Mouse (Mus musculus) right cerebral cortex, postnatal 36 days (tissue): ENCODE results near the gene Chkb.

ENCODE experiments used
- DNase-seq, 2 experiments: peaks; one replicate each; pipeline ENCODE4 v3.0.0; 2022; ENCODE audit warnings: low spot score in 2 of 2, mixed read lengths in 1 of 2

The Chkb gene

DNA sequence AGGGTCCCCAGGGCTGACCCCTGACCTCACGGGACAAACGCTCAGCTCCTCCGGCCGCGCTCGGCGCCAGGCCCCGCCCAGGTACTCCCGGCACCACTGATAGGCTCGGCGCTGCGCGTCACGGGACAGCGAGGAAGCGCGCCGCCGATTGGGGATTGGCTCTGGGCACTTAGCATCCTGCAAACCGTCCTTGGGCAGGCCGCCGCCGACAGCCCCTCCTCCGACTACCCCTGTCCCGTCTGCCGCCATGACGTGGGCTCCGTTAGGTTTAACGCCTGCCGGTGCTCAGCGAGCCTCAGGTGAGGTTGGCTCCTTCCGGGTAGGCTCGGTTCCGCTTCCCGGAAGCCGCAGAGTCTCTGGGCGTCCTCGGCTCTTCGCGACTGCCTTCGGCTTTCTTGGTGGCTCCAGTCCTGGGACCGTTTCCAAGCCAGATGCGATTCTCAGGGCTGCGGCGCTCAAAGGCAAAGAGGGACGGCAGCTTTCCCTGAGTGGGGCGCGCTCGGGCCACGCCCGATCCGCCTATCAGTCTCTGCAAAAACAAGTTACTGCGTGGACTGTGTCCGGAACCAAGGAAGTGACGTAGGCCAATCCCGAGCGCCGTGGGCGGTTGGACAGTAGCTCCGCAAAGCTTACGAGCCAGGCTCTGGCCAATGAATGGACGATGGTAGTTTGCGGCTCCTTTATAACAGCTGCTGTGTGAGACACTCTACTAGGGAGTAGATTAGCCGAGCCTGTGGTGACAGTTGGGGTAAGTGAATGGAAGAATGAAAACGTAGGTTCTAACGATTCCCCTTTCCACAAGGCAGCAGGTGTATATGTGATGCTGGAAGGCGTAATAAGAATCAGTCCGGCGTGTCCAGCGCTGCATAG lies at the start of gene Chkb, which contains the start of the genes C730034F03Rik and Gm44502:
Gene Chkb (minus strand): TSS at position 557 of the 870 bp plus-strand sequence.
Gene C730034F03Rik (plus strand): TSS at position 238 of the 870 bp plus-strand sequence.
Gene Gm44502 (minus strand): TSS at position 345 of the 870 bp plus-strand sequence.
- DNase-seq = peak; percentile 96 to 97

- DNase-seq = no peak
These were observed 48.9 kb upstream of the Chkb start for GRCm38 (mm10) chr15:89478622-89479021.

GRCm38 (mm10) chr15:89477806-89478205 lies 48.1 kb upstream of the Chkb start:
- no peak for DNase-seq

DNA sequence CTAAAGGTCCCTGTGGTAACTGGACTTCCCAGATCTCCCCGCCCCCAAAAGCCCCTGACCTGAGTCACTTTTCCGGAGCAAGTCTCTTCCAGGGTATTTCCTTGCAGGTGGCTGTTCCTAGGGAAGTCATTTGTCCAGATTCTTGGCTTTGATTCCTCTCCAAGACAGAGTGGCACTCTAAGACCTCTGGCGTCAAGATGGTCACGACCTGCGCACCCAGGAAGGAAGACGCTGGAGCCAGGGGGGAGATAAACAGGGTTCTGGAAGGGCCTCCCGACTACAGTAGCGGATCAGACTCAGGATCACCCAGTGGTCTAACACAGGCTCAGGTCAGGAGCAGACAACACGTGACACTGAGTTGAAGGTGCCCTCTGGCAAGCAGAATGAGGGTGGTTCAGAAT lies 47.4 kb upstream of the Chkb start, which contains the start of gene Arsa:
Gene Arsa (minus strand): TSS at position 335 of the 401 bp plus-strand sequence.
- no peak for DNase-seq

DNA sequence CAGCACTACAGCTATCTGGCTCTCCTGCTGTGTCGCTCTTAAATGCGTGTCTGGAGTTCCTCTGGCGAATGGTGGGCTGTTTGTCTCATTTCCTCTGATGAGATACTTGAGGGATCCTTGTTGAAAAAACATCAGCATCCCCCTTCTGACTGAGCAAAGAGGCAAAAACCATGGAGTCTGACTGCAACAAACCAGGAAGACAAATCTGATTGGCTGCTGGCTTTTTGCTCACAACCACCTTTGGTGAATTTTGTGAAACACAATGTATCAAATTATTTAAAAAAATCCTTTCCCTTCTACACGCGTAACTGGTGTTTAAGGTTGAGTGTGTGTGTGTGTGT lies 46.7 kb upstream of the Chkb start:
- no peak for DNase-seq

DNA sequence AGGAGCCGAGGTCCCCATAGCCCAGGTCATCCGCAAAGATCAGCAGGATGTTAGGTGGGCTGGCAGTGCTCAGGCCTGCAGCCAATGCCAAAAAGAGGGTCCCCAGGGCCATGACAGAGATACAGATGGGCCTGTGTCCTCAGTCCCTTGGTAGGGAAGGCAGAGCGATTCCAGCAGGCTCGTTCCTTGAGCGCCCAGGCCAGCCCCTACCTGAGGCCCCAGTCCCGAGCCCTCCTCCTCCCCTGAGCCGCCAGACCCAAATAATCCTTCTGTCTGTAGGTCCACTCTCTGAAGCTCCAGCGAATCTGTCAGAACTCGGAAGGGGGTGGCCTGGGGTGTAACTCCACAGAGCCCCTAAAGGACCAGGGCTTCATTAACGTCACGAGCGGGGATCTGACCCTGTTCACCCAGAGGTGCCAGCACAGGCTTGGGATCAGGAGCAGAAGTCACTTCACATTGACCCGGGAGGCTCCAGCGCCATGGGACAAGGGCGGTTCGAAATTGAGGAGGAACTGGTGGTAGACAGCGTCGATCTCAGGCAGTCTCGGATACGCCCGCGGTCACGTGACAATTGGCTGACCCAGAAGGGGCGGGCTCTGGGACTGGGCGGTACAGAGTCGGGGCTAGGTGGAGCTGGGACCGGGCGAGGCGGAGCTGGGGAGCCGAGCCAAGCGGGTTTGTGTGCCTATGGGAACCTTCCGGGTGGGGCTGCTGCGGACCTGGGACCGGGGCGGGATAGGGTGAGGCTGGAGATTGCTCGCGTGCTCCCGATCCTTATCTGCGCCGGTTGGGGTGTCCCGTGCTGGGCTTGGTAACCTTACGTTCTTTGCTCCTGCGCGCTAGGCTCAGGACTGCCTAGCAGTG lies 46.1 kb upstream of the Chkb start:
- DNase-seq = peak; percentile 90 to 93

- DNase-seq = no peak
These were observed 45.5 kb upstream of the Chkb start for GRCm38 (mm10) chr15:89475293-89475600.

GRCm38 (mm10) chr15:89474596-89475292 lies 45.0 kb upstream of the Chkb start:
- DNase-seq = no peak

GRCm38 (mm10) chr15:89473921-89474320 lies 44.2 kb upstream of the Chkb start:
- no peak for DNase-seq

GRCm38 (mm10) chr15:89473370-89473769 lies 43.7 kb upstream of the Chkb start:
- DNase-seq = no peak

GRCm38 (mm10) chr15:89471476-89471875 lies 41.8 kb upstream of the Chkb start:
- no peak for DNase-seq

- DNase-seq = no peak
These were observed 38.9 kb upstream of the Chkb start for GRCm38 (mm10) chr15:89468577-89468976.

DNA sequence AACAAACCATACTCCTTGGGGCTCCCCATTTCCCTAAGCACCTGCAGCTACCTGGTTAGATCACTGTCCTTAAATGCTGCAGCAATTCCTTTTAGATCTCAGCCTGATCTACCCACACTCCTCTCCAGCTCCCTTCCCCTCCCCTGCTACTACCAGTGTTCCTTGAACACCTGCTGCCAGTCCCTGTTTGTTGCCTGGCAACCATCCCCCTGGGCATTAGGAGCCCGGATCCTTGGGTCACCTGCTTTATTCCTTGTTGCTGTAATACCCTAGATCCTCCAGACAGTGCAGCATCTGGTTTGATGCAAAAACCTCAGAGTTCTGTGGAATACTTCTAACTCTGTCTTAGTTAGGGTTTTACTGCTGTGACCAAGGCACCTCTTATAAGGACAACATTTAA lies 35.3 kb upstream of the Chkb start:
- DNase-seq = no peak

DNA sequence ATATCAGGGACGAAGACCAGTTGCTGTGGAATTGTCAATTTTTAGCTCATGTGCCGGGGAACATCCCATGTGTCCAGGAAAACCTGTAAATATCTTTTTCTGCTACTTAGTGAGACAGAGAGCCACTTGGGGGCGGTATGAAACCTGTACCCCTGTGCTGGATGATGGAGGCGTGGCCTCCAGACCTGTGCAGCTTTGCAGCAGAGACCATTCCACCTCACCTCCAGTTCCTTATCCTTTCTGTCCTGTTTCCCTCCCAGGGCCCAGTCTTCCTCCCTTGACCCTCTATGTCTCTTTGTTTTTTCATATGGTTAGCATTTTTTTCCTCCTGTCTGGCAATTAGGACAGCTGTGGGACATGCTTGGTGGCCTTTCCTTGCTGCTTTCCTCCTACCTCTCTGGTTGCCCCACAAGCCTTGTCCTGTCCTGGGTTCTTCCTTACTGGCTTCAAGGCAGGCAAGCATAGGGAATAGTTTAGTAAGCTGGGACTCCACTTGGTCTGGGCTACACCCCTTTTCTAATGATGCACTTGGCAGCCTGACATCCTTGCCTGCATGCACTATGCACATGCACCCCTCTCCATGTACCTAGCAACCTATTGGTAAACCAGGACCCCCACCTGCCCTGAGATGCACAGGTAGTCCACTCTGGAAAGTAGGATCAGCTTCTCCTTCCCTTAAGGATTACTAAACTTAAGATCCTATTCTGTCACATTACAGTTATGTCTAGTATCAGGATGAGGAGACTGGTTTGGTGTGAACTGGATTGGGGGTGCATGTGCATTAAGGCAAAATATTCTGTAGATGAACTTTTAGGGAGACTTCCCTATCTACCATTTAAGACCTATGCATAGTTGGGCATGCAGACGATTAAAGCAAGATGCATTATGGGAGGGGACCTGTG lies 33.9 kb upstream of the Chkb start:
- DNase-seq = no peak

DNA sequence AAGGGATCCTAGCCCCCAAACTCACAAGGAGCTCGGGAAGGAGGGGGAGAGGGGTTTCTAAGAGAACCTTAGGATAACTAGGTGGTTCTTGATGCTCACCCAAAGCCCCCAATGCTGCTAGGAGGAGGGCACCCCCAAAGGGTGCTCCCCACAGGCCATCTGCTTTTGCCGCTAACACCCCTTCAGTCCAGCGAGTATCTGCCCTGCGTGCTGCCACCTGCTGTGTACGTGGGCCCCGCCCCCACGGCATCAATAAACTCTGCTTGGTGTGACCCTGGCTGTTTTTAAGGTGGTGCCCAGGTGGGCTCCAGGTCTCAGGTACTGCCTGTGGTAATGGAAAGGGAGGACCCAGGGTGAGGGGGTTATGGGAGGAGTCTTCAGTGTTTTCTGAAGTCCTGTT lies 32.5 kb upstream of the Chkb start:
- no peak for DNase-seq

DNA sequence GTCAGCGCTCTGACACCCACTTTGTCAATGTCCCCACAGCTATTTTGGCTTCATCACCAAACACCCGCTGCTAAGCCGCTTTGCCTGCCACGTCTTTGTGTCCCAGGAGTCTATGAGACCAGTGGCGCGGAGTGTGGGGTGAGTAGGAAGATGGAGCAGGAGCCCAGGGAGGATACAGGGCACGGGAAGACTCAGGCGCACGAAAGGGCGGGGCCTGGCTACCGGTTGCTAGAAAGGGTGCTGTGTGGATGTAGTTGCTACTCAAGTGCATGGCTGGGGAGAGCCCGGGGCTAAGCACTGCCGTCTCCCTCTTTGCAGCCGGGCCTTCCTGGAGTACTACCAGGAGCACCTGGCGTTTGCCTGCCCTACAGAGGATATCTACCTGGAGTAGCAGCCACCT lies 31.6 kb upstream of the Chkb start:
- no peak for DNase-seq

DNA sequence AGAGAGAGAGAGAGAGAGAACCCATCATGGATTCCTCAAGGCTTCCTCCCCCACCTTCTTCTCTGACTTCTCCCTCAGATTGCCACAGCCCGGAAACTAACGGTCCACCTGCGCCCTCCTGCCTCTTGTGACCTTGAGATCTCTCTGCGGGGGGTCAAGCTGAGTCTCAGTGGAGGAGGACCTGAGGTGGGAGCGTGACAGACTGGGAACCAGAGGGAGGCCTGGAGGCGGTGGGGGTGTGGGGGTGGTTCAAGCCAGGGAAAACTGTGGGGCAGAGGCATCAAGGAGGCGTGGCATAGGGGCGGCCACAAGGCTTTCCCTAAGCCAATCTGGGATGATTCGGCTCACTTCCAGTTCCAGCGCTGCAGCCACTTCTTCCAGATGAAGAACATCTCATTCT lies 30.6 kb upstream of the Chkb start:
- DNase-seq = no peak

DNA sequence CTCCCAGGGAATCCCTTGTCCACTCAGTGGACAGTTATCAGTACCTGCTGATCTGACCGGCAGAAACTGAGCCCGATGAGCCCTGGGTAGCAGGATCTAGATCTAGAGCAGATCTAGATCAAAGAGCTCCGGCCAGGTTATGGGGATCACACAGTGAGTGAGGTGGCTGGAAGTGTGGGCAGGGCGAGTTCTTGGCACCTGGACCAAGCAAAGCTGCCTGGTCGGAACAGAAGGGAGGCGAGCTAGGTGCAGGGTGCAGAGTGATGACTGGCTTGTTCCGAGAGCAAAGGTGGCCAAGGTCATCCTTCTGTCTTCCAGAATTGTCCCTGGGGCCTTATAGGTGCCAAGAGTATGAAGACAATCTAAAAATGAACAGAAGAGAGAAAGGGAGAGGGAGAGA lies 30.1 kb upstream of the Chkb start:
- DNase-seq = no peak

DNA sequence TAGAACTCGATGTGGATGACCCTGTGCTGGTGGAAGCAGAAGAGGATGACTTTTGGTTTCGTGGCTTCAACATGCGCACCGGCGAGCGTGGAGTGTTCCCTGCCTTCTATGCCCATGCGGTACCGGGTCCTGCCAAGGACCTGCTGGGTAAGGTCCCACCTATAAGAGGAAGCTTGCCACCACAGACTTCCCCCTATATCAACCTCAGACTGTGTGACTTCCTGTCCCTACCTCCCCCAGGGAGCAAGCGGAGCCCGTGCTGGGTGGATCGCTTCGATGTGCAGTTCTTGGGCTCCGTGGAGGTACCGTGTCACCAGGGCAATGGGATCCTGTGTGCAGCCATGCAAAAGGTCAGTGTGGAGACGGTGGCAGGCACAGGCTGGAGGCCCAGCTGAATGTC lies 29.2 kb upstream of the Chkb start:
- no peak for DNase-seq

- no peak for DNase-seq
These were observed 25.9 kb upstream of the Chkb start for GRCm38 (mm10) chr15:89455642-89456041.

DNA sequence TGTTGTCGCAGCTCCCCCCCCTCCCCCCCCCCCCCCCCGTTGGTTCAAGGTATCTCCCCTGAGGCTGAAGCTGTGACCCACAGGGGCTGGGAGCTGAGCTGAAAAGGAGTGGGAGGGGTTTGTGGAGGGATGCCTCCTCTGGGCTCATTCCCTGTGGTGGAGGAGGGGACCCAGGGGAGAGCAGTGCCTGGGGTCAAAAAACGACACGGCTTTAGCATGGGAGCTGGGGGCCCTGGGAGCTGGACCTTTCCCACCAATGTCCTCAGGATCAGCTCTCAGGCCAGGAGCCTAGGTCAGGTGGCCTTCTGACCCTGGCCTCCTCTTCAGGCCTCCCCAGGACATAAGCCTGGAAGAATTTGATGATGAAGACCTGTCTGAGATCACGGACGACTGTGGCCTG lies 25.1 kb upstream of the Chkb start:
- DNase-seq = no peak
